Mouse (Mus musculus): ENCODE data around the gene C2cd5. TPM values are rescaled to one million over a fixed set of nuclear protein-coding genes. Genes with fewer than 3 reads are reported as not detected.

C2cd5 gene
- polyA plus RNA-seq, 1 experiment = 57.2 TPM

DNA sequence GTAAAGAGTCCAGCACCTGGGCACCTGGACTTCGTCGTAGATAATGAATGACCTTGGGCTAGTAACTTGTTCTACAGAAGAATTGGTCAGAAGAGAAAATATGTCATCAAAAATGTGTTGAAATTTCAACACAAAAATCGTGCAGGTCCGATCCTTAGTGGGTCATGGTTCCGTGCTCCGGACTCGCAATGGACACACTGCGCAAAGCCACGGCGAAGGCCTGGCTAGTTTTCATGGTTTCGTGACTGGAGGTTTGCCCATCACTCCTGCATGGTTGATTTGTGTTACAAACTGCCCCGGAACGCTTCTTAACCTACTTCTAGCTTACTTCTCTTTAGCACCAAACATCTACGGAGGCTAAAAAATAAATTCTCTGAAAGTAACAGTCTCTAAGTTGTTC, 137.1 kb downstream of the C2cd5 start:
- H3K36me3 ChIP-seq (ENCODE audit: control insufficient read depth, insufficient read depth, low read length, poor library complexity, severe bottlenecking) = no peaks in the 10 kb centered on the region
- no peak overlapping the region for H3K27ac ChIP-seq (ENCODE audit: insufficient read depth, low read length)
- H3K4me1 ChIP-seq (ENCODE audit: control insufficient read depth, insufficient read depth, low read length) = no peaks in the 10 kb centered on the region
- no peaks in the 10 kb centered on the region for H3K27me3 ChIP-seq (ENCODE audit: control insufficient read depth, insufficient read depth, low read length, poor library complexity, severe bottlenecking)
- TF ChIP-seq CTCF (IDR thresholded peaks at IDR 0.05; ENCODE audit: low read depth, low read length) (no peak), POLR2A (IDR thresholded peaks at IDR 0.05; ENCODE audit: insufficient read depth, low read length) (no peak), EP300 (IDR thresholded peaks at IDR 0.05; ENCODE audit: insufficient read depth, low read depth, low read length) (no peak)
- H3K4me3 ChIP-seq (ENCODE audit: low read depth, low read length) = no peak overlapping the region
- no peaks in the 10 kb centered on the region for H3K9me3 ChIP-seq (replicated peaks; ENCODE audit: control insufficient read depth, insufficient read depth, low read length, poor library complexity, severe bottlenecking)
- H3K9ac ChIP-seq (ENCODE audit: low read depth, poor library complexity, severe bottlenecking) = no peak overlapping the region

DNA sequence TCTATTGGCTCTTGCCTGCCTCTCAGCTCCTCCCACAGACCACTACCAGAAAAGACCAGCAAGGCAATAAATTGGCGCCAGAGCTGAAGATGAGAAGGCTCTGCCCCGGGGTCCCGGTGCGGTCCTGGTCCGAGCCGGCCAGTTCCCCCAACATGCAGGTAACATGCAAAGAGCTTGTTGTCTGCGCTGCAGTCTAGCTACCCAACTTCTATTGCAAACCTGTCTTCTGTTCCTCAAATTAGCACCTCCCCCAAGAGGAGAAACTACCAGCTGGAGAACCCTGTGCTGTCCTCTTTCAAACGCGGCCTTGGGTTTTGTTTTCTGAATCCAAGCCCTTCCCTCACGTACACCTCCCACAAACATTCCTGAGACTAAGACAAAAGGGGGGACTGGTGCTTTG, 137.5 kb downstream of the C2cd5 start:
- Histone ChIP-seq H3K9ac (ENCODE audit: low read depth, poor library complexity, severe bottlenecking) (no peak overlapping the region), H3K9me3 (replicated peaks; ENCODE audit: control insufficient read depth, insufficient read depth, low read length, poor library complexity, severe bottlenecking) (no peaks in the 10 kb centered on the region), H3K36me3 (ENCODE audit: control insufficient read depth, insufficient read depth, low read length, poor library complexity, severe bottlenecking) (no peaks in the 10 kb centered on the region), H3K4me1 (ENCODE audit: control insufficient read depth, insufficient read depth, low read length) (no peaks in the 10 kb centered on the region), H3K4me3 (ENCODE audit: low read depth, low read length) (no peak overlapping the region), H3K27me3 (ENCODE audit: control insufficient read depth, insufficient read depth, low read length, poor library complexity, severe bottlenecking) (no peaks in the 10 kb centered on the region), H3K27ac (ENCODE audit: insufficient read depth, low read length) (no peak overlapping the region)
- TF ChIP-seq EP300 (IDR thresholded peaks at IDR 0.05; ENCODE audit: insufficient read depth, low read depth, low read length) (no peak), CTCF (IDR thresholded peaks at IDR 0.05; ENCODE audit: low read depth, low read length) (no peak), POLR2A (IDR thresholded peaks at IDR 0.05; ENCODE audit: insufficient read depth, low read length) (no peak)

DNA sequence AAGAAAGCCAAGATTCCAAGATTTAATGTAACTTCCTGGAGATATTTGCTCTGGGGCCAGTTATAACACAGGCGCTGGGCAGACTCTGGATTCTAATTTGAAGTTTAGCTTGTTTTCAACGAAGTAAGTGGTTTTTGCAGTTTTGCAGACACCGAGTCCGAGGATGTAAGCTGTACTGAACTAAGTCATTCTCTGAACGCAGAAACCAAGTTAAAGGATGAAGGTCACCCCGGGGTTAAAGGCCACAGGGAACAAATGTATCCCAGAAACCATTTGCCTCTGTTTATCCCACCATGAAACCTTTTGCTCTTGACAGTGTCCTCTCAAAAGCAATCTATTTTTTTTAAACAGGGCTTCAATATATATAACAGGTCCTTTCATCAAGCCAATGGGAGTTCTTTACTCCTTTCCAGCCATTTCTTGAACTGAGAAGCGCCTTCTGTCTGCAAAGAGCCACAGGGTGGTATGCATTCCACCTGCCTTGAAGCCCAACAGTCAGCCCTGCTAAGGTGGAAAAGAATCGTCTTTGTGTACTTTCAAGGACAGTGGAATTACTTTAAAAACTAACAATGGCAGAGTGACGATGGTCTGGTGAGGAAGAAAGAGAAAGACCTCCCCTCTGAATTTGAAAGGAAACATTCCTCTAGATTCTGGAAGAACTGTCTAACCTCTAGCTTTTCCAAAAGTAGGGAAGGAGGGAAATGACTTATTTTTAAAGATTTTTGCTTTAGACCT, 138.1 kb downstream of the C2cd5 start:
- no peaks in the 10 kb centered on the region for H3K9me3 ChIP-seq (replicated peaks; ENCODE audit: control insufficient read depth, insufficient read depth, low read length, poor library complexity, severe bottlenecking)

More for the DNA sequence above, 138.1 kb downstream of the C2cd5 start:
- Histone ChIP-seq H3K27ac (ENCODE audit: insufficient read depth, low read length) (no peak overlapping the region), H3K4me1 (ENCODE audit: control insufficient read depth, insufficient read depth, low read length) (no peaks in the 10 kb centered on the region), H3K36me3 (ENCODE audit: control insufficient read depth, insufficient read depth, low read length, poor library complexity, severe bottlenecking) (no peaks in the 10 kb centered on the region), H3K9ac (ENCODE audit: low read depth, poor library complexity, severe bottlenecking) (no peak overlapping the region), H3K27me3 (ENCODE audit: control insufficient read depth, insufficient read depth, low read length, poor library complexity, severe bottlenecking) (no peaks in the 10 kb centered on the region), H3K4me3 (ENCODE audit: low read depth, low read length) (no peak overlapping the region)
- TF ChIP-seq POLR2A (IDR thresholded peaks at IDR 0.05; ENCODE audit: insufficient read depth, low read length) (no peak), EP300 (IDR thresholded peaks at IDR 0.05; ENCODE audit: insufficient read depth, low read depth, low read length) (peak; percentile 45; the same call in 1 of the 2 replicates)

Other genes starting within 250 kb of the C2cd5 start
- 2.3 and 2.5 TPM in 2 replicates for gene St8sia1, start 135.7 kb downstream of the C2cd5 start, polyA plus RNA-seq (2011; ENCODE audit: insufficient read depth, insufficient read length, low read depth, missing spikeins)
- gene Etnk1, start 67.1 kb upstream of the C2cd5 start, polyA plus RNA-seq (2011; ENCODE audit: insufficient read depth, insufficient read length, low read depth, missing spikeins) = 140 and 149 TPM in 2 replicates

Measured in ES-Bruce4 (cell line).